Mouse (Mus musculus): ENCODE data around the gene Nploc4. TPM values are rescaled to one million over a fixed set of nuclear protein-coding genes. Genes with fewer than 3 reads are reported as not detected.
"Not testable (repeated sequence)": the region's sequence is repeated elsewhere in the genome, so short reads cannot be mapped to it uniquely, and the experiment has no call there.

Gene Nploc4
- total RNA-seq, 4 experiments from 2014 or later, result 87.7 to 97.5 (median 90.6) TPM

- no peak for DNase-seq (ENCODE audit: low spot score in 2 of 2)
These were observed 5.3 kb upstream of the Nploc4 start for GRCm38 (mm10) chr11:120442765-120443280.

GRCm38 (mm10) chr11:120442344-120442743 lies 4.8 kb upstream of the Nploc4 start, which contains the start of gene Tspan10:
Tspan10 (plus strand) TSS chr11:120442644.
- DNase-seq (ENCODE audit: low spot score in 2 of 2), result no peak

- DNase-seq (ENCODE audit: low spot score in 2 of 2), result no peak
These were observed 413 bp upstream of the Nploc4 start for GRCm38 (mm10) chr11:120437857-120438385.

- no peak for DNase-seq (ENCODE audit: low spot score in 2 of 2)
These were observed 10.8 kb downstream of the Nploc4 start for GRCm38 (mm10) chr11:120426727-120427126.

GRCm38 (mm10) chr11:120423569-120424295 lies 13.8 kb downstream of the Nploc4 start:
- peak; percentile 28 to 53 for DNase-seq (ENCODE audit: low spot score in 2 of 2)

GRCm38 (mm10) chr11:120422651-120423568 lies 14.6 kb downstream of the Nploc4 start:
- no peak for DNase-seq (ENCODE audit: low spot score in 2 of 2)

- no peak for DNase-seq (ENCODE audit: low spot score in 2 of 2)
These were observed 18.9 kb downstream of the Nploc4 start for GRCm38 (mm10) chr11:120418592-120418991.

GRCm38 (mm10) chr11:120417852-120418251 lies 19.7 kb downstream of the Nploc4 start:
- no peak for DNase-seq (ENCODE audit: low spot score in 2 of 2)

GRCm38 (mm10) chr11:120413621-120414020 lies 23.9 kb downstream of the Nploc4 start:
- DNase-seq (ENCODE audit: low spot score in 2 of 2), result not testable (repeated sequence)

- no peak for DNase-seq (ENCODE audit: low spot score in 2 of 2)
These were observed 31.1 kb downstream of the Nploc4 start for GRCm38 (mm10) chr11:120406445-120406844.

GRCm38 (mm10) chr11:120405867-120406266 lies 31.6 kb downstream of the Nploc4 start:
- DNase-seq (ENCODE audit: low spot score in 2 of 2), result no peak

- no peak for DNase-seq (ENCODE audit: low spot score in 2 of 2)
These were observed 32.7 kb downstream of the Nploc4 start for GRCm38 (mm10) chr11:120404814-120405213.

- DNase-seq (ENCODE audit: low spot score in 2 of 2), result no peak
These were observed 38.2 kb downstream of the Nploc4 start for GRCm38 (mm10) chr11:120399319-120399718.

- DNase-seq (ENCODE audit: low spot score in 2 of 2), result no peak
These were observed 39.9 kb downstream of the Nploc4 start for GRCm38 (mm10) chr11:120397602-120398001.

GRCm38 (mm10) chr11:120395661-120396060 lies 41.8 kb downstream of the Nploc4 start:
- DNase-seq (ENCODE audit: low spot score in 2 of 2), result no peak

- peak; percentile 45 to 49 for DNase-seq (ENCODE audit: low spot score in 2 of 2)
These were observed 48.9 kb downstream of the Nploc4 start for GRCm38 (mm10) chr11:120388580-120388979.

GRCm38 (mm10) chr11:120387157-120387556 lies 50.4 kb downstream of the Nploc4 start:
- DNase-seq (ENCODE audit: low spot score in 2 of 2), result no peak

- DNase-seq (ENCODE audit: low spot score in 2 of 2), result peak; percentile 53 to 66
These were observed 50.9 kb downstream of the Nploc4 start for GRCm38 (mm10) chr11:120386632-120387031.

GRCm38 (mm10) chr11:120382509-120382908 lies 55.0 kb downstream of the Nploc4 start:
- DNase-seq (ENCODE audit: low spot score in 2 of 2), result no peak

GRCm38 (mm10) chr11:120381157-120381556 lies 56.4 kb downstream of the Nploc4 start:
- DNase-seq (ENCODE audit: low spot score in 2 of 2), result no peak

- no peak for DNase-seq (ENCODE audit: low spot score in 2 of 2)
These were observed 57.2 kb downstream of the Nploc4 start for GRCm38 (mm10) chr11:120380271-120380670.

All from gastrocnemius, adult 8-10 months (tissue).